Mouse (Mus musculus) E14TG2a.4 (cell line): Measurements from ENCODE around the gene Vmn1r222.
"Not testable (repeated sequence)": the region's sequence is repeated elsewhere in the genome, so short reads cannot be mapped to it uniquely, and the experiment has no call there.

Experiments
- CTCF ChIP-seq: conservative IDR thresholded peaks from 2 replicates; pipeline ENCODE4 v1.5.1; 2014; ENCODE audit warnings: low read length
- NANOG ChIP-seq: IDR thresholded peaks from 2 replicates; pipeline ENCODE4 v1.6.1; 2014; ENCODE audit warnings: borderline replicate concordance, low read length, mixed read lengths
- POU5F1 ChIP-seq: IDR thresholded peaks from 2 replicates; pipeline ENCODE4 v1.6.1; 2014; ENCODE audit warnings: low read length, borderline replicate concordance

GRCm38 (mm10) chr13:23268606-23269005, 32.9 kb upstream of the Vmn1r222 start:
- TF ChIP-seq CTCF, POU5F1, NANOG: not testable (repeated sequence)
